Mouse (Mus musculus) heart, embryonic 11.5 days (tissue): ENCODE results near the gene Aunip. TPM values are rescaled to one million over a fixed set of nuclear protein-coding genes. Genes with fewer than 3 reads are reported as not detected.
A peak's percentile ranks its signal among the peaks of the same experiment; 100 is the strongest.

Experiments
- ATAC-seq: fragments of 200-750 bp; cut with Nextera tagmentation; replicated peaks from 2 replicates; pipeline ENCODE4 v1.8.0; 2017; ENCODE audit warnings: moderate library complexity; ENCODE audit not compliant: insufficient number of reproducible peaks, low FRiP score, low TSS enrichment
- H3K27ac ChIP-seq: fragments of 300-500 bp; sonication (generic); 2 replicates; pipeline ENCODE4 v1.5.1; 2014; ENCODE audit warnings: mild to moderate bottlenecking, low read depth, low read length
- H3K27me3 ChIP-seq: fragments of 300-500 bp; sonication (generic); 2 replicates; pipeline ENCODE4 v1.6.1; 2014; ENCODE audit warnings: mild to moderate bottlenecking, low read length, mixed read lengths; ENCODE audit not compliant: control insufficient read depth, insufficient read depth
- H3K36me3 ChIP-seq: fragments of 300-500 bp; sonication (generic); 2 replicates; pipeline ENCODE4 v1.6.1; 2014; ENCODE audit warnings: mild to moderate bottlenecking, low read length, moderate library complexity, mixed read lengths; ENCODE audit not compliant: control insufficient read depth, insufficient read depth
- H3K4me1 ChIP-seq: fragments of 300-500 bp; sonication (generic); 2 replicates; pipeline ENCODE4 v1.6.1; 2014; ENCODE audit warnings: low read length; ENCODE audit not compliant: control insufficient read depth, insufficient read depth
- H3K4me2 ChIP-seq: fragments of 300-500 bp; sonication (generic); 2 replicates; pipeline ENCODE4 v1.6.1; 2014; ENCODE audit warnings: mild to moderate bottlenecking, moderate library complexity
- H3K4me3 ChIP-seq: fragments of 300-500 bp; sonication (generic); 2 replicates; pipeline ENCODE4 v1.5.1; 2014; ENCODE audit warnings: low read depth, low read length
- H3K9ac ChIP-seq: fragments of 300-500 bp; sonication (generic); 2 replicates; pipeline ENCODE4 v1.6.1; 2014; ENCODE audit warnings: mild to moderate bottlenecking, low read depth, low read length, moderate library complexity
- H3K9me3 ChIP-seq: fragments of 300-500 bp; sonication (generic); replicated peaks from 2 replicates; pipeline ENCODE4 v1.6.1; 2016; ENCODE audit warnings: low read length; ENCODE audit not compliant: control insufficient read depth
- WGBS: fragments of 180-500 bp; shearing (Covaris S2); extraction: QIAGEN DNeasy Blood & Tissue Kit; methylation state at CpG from one replicate; pipeline ENCODE4 v1.1.7; 2014; ENCODE audit not compliant: insufficient replicate concordance; 5-methylcytosine and 5-hydroxymethylcytosine counted together
- microRNA-seq: library from miRNA; unstranded; fragments of <30 nt; microRNA quantifications from one replicate; pipeline ENCODE4, GENCODE M21; 2016; ENCODE audit warnings: borderline number of aligned reads
- polyA plus RNA-seq: library from polyadenylated mRNA; unstranded; fragments of >200 nt; fragmentation: Nextera tagmentation; extraction: Ambion mirVana; gene quantifications from 2 replicates; pipeline ENCODE4 v1.2.1, GENCODE M21; 2014

Aunip gene
- polyA plus RNA-seq, 1 experiment from 2014 or later = 5.6 TPM

DNA sequence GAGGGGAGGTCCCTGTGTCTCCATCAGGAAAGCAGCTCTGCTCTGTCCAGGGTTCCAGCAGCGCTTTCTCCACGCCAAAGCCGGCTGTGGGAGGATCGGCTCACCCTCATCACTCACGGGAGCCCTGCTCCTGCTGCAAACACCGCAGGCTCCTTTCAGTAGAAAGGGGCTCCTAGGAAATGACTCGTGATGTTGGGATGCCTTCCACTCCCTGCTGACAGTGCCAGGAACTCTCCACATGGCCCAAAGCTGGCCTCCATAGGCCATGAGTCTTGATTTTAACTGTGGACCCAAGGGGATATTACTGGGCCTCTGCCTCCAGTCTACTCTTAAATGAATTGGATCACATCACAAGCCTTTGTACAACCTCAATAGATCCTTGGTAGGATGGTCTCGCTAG lies 59.0 kb downstream of the Aunip start:
- Histone ChIP-seq H3K27ac (no peak overlapping the region), H3K9ac (no peak overlapping the region), H3K36me3 (peaks cover 18% of the 10 kb centered on the region), H3K27me3 (no peaks in the 10 kb centered on the region), H3K4me3 (no peak overlapping the region), H3K9me3 (0 out of 2 replicates have a peak, but pooled peaks cover 3% of the 10 kb centered on the region), H3K4me2 (no peak overlapping the region), H3K4me1 (no peaks in the 10 kb centered on the region)
- WGBS = 64% methylated on average over 8 of the region's 8 CpGs
- no peak for ATAC-seq

- Histone ChIP-seq H3K4me1 (no peaks in the 10 kb centered on the region), H3K4me3 (no peak overlapping the region), H3K9me3 (no peaks in the 10 kb centered on the region), H3K27me3 (no peaks in the 10 kb centered on the region), H3K36me3 (peaks cover 12% of the 10 kb centered on the region), H3K27ac (no peak overlapping the region), H3K9ac (no peak overlapping the region), H3K4me2 (no peak overlapping the region)
- no peak for ATAC-seq
- WGBS = 73% methylated on average over 14 of the region's 14 CpGs
Measured at GRCm38 (mm10) chr4:134570704-134571451, 60.1 kb downstream of the Aunip start.

DNA sequence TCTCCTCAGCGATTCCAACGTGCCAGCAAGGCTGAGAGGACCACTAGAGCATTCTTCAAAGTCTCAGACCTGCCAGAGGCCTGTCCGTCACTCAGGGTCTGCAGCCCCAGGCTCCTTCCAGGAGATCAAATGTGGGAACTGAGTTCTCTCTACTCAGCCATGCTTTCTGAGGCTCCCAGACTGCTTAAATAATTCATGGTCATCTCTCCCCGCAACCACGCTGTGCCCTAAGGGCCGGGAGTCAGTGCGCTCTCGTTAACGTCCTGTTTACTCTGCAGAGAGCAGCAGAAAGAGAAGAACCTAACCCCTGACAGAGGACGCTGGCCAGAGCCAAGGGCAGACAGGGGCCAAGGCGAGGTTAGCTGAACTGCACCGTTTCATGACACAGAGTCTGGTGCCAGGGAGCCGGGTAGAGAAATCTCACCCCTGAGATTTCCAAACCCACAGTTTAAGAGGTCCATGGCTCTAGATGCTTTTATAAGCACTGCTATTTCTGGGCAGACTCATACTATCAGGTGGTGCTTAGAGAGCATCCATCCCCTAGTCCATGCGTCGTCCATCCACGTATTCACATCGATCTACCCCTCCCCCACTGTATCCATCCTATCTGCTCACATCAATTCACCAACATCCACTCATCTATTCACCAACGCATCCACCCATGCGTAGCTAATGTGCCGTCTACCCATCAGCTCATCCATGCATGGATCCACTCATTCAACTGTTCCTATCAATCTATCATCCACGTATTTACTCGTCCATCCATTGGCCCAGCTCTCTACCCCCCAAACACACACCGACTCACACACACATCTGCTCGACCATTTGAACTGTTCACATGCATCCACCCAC lies 61.9 kb downstream of the Aunip start:
- peaks cover 7% of the 10 kb centered on the region; the same call in 1 of the 2 replicates for H3K36me3 ChIP-seq
- no peaks in the 10 kb centered on the region for H3K4me1 ChIP-seq
- H3K27me3 ChIP-seq = no peaks in the 10 kb centered on the region
- ATAC-seq = no peak
- no peaks in the 10 kb centered on the region for H3K9me3 ChIP-seq
- 81% methylated on average over 24 of the region's 24 CpGs for WGBS
- no peak overlapping the region for H3K9ac ChIP-seq
- no peak overlapping the region for H3K27ac ChIP-seq
- H3K4me2 ChIP-seq = no peak overlapping the region
- no peak overlapping the region for H3K4me3 ChIP-seq

Small RNAs within 50 kb of the gene (microRNA-seq; reads per million reads assigned to microRNA genes)
- gene Gm23634 (0.81 reads per million, percentile 9 among the genes with 10 or more reads in this experiment), gene Mir6403 (not detected)

Other genes with a start within 250 kb of the Aunip start
- gene Pdik1l, start 223.1 kb upstream of the Aunip start, polyA plus RNA-seq = 13.7 and 16.3 TPM in 2 replicates
- gene Trim63, start 195.9 kb upstream of the Aunip start, polyA plus RNA-seq = 21.6 and 22.1 TPM in 2 replicates
- gene Slc30a2, start 167.8 kb upstream of the Aunip start, polyA plus RNA-seq = 0.26 TPM in 1 of 2 replicates, not detected in the other
- gene Extl1, start 127.1 kb upstream of the Aunip start, polyA plus RNA-seq = 2.0 and 2.7 TPM in 2 replicates
- 11.7 and 11.8 TPM in 2 replicates for gene Pafah2, start 114.7 kb upstream of the Aunip start, polyA plus RNA-seq
- 962 and 991 TPM in 2 replicates for gene Stmn1, start 42.7 kb upstream of the Aunip start, polyA plus RNA-seq
- gene Paqr7, start 14.3 kb upstream of the Aunip start, polyA plus RNA-seq = 4.2 and 4.8 TPM in 2 replicates
- gene Mtfr1l, start 24.4 kb downstream of the Aunip start, polyA plus RNA-seq = 167 and 177 TPM in 2 replicates
- gene Selenon, start 41.2 kb downstream of the Aunip start, polyA plus RNA-seq = 22.4 and 25.3 TPM in 2 replicates
- gene Man1c1, start 193.3 kb downstream of the Aunip start, polyA plus RNA-seq = 8.6 and 9.3 TPM in 2 replicates